Mouse (Mus musculus): ENCODE results near the gene Fam243. TPM values are rescaled to one million over a fixed set of nuclear protein-coding genes. Genes with fewer than 3 reads are reported as not detected.

Gene Fam243
- total RNA-seq, 2 experiments from 2014 or later: not detected

- Histone ChIP-seq H3K27ac (no peak overlapping the region), H3K4me3 (no peak overlapping the region)
- DNase-seq (ENCODE audit: extremely low spot score in 1 of 2, low spot score in 2 of 2): no peak
- intact Hi-C loops (cut with DNase I): loop anchor here (10.0 kb wide), 1 partner anchor 1229 kb away; no protein-coding TSS in a partner anchor
- no peak for TF ChIP-seq CTCF (IDR thresholded peaks at IDR 0.05)
These were observed 5.0 kb downstream of the Fam243 start for GRCm38 (mm10) chr16:92316049-92316738.

- intact Hi-C loops (cut with DNase I): loop anchor here (1.0 to 10.0 kb wide), 2 partner anchors 22 to 1231 kb away; no protein-coding TSS in a partner anchor
- H3K27ac ChIP-seq: no peak overlapping the region
- no peak overlapping the region for H3K4me3 ChIP-seq
- DNase-seq (ENCODE audit: extremely low spot score in 1 of 2, low spot score in 2 of 2): peak; percentile 36 to 38
- peak; percentile 93 for TF ChIP-seq CTCF (IDR thresholded peaks at IDR 0.05)
These were observed 7.1 kb downstream of the Fam243 start for GRCm38 (mm10) chr16:92313953-92314741.

DNA sequence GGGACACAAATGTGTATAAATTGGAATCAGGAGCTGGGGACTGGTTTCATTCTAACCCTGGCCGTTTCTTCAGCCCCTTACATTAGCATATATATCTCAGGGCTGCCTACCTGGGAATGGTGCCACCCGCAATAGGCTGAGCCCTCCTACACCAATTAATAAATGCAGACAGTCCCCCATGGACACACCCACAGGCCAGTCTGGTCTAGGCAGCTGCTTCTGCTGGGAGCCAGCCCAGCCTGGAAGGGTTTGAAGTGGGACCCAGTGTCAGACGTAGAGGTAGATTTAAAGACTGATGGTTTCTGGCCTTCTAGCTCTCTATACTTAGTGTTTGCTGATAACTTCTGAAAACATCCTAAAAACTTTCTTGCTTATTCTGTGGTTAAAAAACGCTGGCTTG is 12.1 kb downstream of the Fam243 start:
- Histone ChIP-seq H3K4me3 (no peak overlapping the region), H3K27ac (no peak overlapping the region)
- no peak for DNase-seq (ENCODE audit: extremely low spot score in 1 of 2, low spot score in 2 of 2)
- no peak for TF ChIP-seq CTCF (IDR thresholded peaks at IDR 0.05)
- intact Hi-C loops (cut with DNase I): loop anchor here (10.0 kb wide), 1 partner anchor 584 kb away; the partner anchor contains the start of genes Cryzl1 and Itsn1

- Histone ChIP-seq H3K4me3 (no peak overlapping the region), H3K27ac (no peak overlapping the region)
- no peak for DNase-seq (ENCODE audit: extremely low spot score in 1 of 2, low spot score in 2 of 2)
- intact Hi-C loops (cut with DNase I): loop anchor here (10.0 kb wide), 1 partner anchor 583 kb away; the partner anchor contains the start of genes Cryzl1 and Itsn1
- TF ChIP-seq CTCF (IDR thresholded peaks at IDR 0.05): peak; percentile 32
These were observed 13.3 kb downstream of the Fam243 start for GRCm38 (mm10) chr16:92307947-92308346.

GRCm38 (mm10) chr16:92305519-92305918 is 15.7 kb downstream of the Fam243 start:
- no peak overlapping the region for H3K27ac ChIP-seq
- intact Hi-C loops (cut with DNase I): loop anchor here (10.0 kb wide), 1 partner anchor 581 kb away; the partner anchor contains the start of genes Cryzl1 and Itsn1
- DNase-seq (ENCODE audit: extremely low spot score in 1 of 2, low spot score in 2 of 2): no peak
- H3K4me3 ChIP-seq: no peak overlapping the region
- peak; percentile 33 for TF ChIP-seq CTCF (IDR thresholded peaks at IDR 0.05)

DNA sequence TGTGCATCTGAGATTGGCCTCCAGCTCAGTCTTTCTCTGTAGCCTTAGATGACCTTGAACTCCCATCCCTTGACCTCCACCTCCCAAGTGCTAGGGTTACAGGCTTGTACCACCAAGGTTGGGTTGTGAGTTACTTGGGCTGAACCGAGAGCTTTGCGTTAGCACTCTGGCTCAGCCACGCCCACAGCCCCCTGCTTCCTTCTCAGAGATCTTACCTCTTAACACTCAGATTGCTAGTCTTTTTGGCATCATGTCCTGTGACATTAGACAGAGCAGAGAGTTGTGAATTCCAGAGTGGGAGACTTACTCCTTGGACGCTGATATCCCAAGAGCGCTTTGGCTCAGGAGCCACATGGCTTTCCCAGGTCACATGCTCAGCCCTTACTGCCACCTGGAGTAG is 18.7 kb downstream of the Fam243 start:
- peak overlapping the region; percentile 68 for H3K4me3 ChIP-seq
- intact Hi-C loops (cut with DNase I): loop anchor here (5.0 to 10.0 kb wide), 2 partner anchors 370 to 578 kb away; partner anchors contain the start of genes Cryzl1 and Itsn1
- no peak for DNase-seq (ENCODE audit: extremely low spot score in 1 of 2, low spot score in 2 of 2)
- H3K27ac ChIP-seq: no peak overlapping the region
- no peak for TF ChIP-seq CTCF (IDR thresholded peaks at IDR 0.05)

DNA sequence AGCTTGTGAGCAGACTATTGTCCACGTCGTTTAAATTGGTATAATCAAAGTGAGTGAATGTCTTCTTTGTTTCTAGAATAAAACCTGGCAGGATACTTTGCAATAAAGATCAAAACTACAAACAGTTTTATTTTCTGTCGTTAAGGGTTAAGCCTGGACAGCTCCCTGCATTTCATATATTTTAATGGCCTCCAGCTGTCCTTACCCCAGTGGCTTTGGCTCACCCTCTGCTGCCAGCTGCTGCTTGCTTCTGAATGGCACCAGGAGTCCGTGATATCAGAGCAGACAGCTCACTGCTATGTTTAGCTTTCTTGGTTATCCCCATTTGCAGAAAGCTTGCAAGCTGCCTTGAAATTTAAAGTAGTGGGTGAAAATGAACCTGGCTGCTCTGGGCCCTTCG is 19.3 kb downstream of the Fam243 start:
- TF ChIP-seq CTCF (IDR thresholded peaks at IDR 0.05): no peak
- Histone ChIP-seq H3K27ac (peak overlapping the region; percentile 87; the same call in 1 of the 2 replicates), H3K4me3 (peak overlapping the region; percentile 68)
- intact Hi-C loops (cut with DNase I): loop anchor here (5.0 to 10.0 kb wide), 2 partner anchors 370 to 577 kb away; partner anchors contain the start of genes Cryzl1 and Itsn1
- no peak for DNase-seq (ENCODE audit: extremely low spot score in 1 of 2, low spot score in 2 of 2)

DNA sequence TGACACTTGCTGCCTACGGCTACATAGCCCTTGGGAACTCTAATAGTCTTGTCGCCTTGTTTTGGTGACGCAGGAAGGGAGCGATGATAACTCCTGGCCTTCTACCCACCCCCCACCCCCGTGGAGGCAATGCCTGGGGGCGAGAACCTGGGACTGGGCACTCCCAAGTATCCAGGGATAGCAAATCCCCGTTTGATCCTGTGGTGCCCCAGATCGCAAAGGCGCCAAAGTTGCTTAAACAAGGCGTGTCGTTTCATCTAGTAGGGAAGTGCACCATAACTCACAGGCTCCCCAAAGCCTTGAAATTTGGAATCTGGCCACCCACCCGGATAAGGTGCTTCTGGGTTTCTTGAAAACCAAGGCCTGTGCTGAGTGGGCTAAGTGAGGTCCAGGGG is 19.8 kb downstream of the Fam243 start:
- intact Hi-C loops (cut with DNase I): loop anchor here (5.0 to 10.0 kb wide), 2 partner anchors 369 to 577 kb away; partner anchors contain the start of genes Cryzl1 and Itsn1
- Histone ChIP-seq H3K27ac (peak overlapping the region; percentile 87), H3K4me3 (peak overlapping the region; percentile 68)
- no peak for TF ChIP-seq CTCF (IDR thresholded peaks at IDR 0.05)
- DNase-seq (ENCODE audit: extremely low spot score in 1 of 2, low spot score in 2 of 2): no peak

DNA sequence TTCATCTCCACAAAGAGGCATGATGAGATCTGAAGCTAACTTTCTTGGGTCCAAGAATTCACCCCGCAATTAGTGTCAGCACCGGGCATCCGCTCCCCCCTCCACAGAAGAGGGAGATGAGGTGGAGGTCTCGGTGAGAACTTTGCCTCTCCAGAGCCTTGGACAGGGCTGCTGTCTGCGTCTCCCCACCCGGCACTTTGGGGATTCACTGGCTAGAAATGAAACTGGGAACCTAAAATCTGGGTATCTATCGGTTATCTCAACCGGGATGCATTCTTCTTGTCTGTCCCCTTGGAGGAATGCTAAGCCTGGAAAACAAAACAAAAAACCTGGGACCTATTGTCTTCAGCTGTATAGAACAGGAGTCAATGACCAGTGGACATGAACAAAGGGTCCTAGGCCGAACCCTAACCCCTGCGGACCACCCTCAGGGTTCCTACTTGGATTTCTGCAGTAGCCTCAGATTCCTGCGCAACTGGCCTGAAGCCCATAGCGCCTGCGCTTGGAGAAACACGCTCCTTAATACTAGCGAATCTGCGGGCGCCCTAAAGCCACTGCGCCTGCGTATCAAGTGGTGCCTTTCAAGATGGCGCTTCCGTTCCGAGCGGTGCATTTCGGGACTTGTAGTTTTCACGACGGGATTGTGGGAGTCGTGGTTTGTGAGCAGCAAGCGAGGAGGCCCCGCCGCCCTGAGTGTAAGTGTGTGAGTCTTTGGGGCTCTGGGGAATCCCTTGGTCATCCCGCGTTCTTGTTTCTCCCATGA is 20.4 kb downstream of the Fam243 start, which contains the start of gene Smim11:
Gene Smim11, plus strand, starts transcription at position 638 of the 763 bp plus-strand sequence.
- peak within 1 kb of the TSS; percentile 68 for H3K4me3 ChIP-seq
- TF ChIP-seq CTCF (IDR thresholded peaks at IDR 0.05): no peak; the same call in 1 of the 2 replicates
- peak; percentile 94 for DNase-seq (ENCODE audit: extremely low spot score in 1 of 2, low spot score in 2 of 2)
- peak within 1 kb of the TSS; percentile 87 for H3K27ac ChIP-seq
- intact Hi-C loops (cut with DNase I): loop anchor here (5.0 to 10.0 kb wide), 2 partner anchors 369 to 576 kb away; partner anchors contain the start of genes Cryzl1 and Itsn1

GRCm38 (mm10) chr16:92295328-92295727 is 25.9 kb downstream of the Fam243 start:
- intact Hi-C loops (cut with DNase I): no loop called here
- H3K27ac ChIP-seq: no peak overlapping the region
- DNase-seq (ENCODE audit: extremely low spot score in 1 of 2, low spot score in 2 of 2): no peak
- no peak for TF ChIP-seq CTCF (IDR thresholded peaks at IDR 0.05)
- H3K4me3 ChIP-seq: no peak overlapping the region

Measured in left cerebral cortex, adult 2 months (tissue).